Mouse (Mus musculus) ovary, adult 18-20 months (tissue): Measurements from ENCODE around the gene Stk39.
A peak's percentile ranks its signal among the peaks of the same experiment; 100 is the strongest.

Experiments
- DNase-seq: peaks from one replicate; pipeline ENCODE4 v3.0.0; 2022; ENCODE audit warnings: low spot score, mixed read lengths

Gene Stk39

DNA sequence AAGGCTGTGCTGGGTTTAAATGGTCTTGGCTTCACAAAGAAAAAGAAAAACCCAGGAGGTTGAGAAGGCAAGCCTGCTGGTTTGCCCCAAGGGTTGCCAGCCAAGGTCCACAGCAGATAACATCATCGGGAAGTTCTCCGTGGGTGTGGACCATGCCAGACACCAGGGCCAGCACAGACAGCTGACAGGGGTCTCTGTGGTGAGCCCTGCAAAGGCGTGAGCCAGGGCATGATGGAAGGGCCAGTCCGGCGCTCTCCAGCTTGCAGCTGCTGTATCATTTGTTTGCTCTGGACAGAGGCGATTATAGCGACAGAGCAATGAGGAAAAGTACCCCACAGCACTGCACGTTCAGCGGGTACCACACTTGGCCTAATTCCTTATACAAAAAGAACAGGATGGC, 126.8 kb downstream of the Stk39 start:
- DNase-seq = no peak

DNA sequence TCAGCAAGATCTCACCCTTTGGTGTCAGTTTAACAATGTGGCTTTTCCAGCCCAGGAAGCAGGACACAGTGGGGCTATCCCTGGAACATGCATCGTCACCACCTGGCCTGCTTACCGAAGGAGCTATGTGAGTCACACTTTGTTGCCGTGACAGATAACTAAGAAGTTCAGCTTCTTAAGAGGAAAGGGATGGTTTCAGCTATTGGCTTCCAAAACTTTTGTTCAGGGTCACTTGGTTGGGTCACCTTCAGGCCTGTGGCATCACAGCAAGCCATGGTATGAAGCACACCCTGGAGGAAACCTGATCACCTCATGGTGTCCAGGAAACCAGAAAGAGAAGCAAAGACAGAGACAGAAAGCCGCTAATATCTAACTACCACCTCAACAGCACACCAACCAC, 128.3 kb downstream of the Stk39 start:
- DNase-seq = no peak

DNA sequence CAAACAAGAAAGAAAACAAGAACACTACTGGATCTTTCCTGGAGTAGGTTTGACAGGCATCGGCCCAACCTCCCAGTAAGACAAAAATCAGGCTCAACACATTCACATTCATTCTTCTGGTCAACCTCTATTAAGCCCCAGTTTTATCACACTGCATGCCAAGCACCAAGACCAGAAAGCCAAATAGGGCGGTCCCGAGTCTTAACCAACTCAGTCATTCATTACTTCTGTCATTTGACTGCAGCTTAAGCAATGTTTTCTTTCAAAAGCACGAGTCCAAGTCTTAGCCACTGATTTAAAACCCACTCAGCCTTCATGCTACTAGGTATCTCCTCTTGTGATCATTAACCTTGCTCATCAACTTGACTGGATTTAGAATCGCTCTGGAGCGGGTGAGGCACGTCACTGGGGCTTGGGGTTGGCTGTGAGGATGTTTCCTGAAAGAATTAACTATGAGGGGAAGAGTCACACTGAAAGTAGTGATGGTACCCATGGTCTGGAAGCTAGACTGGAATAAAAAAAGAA, 129.9 kb downstream of the Stk39 start:
- DNase-seq = no peak

DNA sequence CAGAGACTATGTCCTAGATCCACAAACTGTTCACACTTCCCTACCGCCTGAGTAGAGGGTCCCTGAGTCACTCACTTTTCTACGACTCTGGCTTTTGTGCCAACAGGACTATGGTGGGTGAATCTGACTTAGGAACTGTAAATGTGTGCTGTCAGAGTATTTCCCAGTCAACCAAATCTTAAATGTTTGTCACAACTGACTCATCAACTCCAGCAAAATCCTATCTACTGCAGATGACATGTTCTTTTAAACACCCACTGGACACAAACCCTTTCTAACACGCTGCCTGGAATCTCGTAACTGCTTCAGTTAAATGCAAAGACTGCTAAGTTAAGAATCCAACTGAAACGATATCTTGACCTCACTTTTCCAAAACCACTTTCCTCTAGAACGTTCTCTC, 135.2 kb downstream of the Stk39 start:
- no peak for DNase-seq

DNA sequence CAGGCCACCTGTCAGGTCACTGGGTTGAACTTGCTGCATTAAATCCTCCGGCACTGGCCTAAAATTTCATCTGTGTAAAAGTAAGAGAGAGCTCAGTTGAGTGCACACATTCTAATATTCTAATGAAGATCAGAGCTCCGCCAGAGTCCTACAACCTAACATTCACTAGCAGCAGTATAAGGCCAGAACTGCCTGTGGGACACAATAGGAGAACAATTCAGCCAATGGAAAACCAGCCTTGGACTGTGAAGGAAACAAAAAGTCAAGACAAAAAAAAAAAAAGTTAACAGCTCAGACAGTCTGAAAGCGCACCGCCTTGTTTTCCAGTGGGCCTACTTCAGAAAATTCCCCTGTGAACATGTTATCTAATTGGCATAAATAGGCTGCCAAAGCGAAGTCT, 137.1 kb downstream of the Stk39 start:
- no peak for DNase-seq

DNA sequence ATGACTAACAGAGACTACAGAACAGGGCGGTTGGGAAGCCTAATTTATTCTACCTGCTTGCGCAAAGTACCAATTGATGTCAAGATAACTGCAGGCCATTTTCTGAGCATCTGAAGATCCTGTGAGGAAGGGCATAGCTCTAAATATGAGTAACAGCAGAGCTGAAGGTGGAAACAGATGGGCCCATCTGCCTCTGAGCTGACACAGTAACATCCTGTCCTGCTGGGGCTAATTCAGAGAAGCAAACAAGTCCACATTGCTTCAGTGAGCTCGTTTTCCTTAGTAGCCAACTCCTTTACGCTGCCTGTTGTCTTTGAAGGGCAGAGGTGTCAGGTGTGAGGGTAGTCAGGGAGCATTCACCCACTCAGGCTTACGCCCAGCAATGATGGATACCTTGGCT, 146.8 kb downstream of the Stk39 start:
- DNase-seq = no peak

DNA sequence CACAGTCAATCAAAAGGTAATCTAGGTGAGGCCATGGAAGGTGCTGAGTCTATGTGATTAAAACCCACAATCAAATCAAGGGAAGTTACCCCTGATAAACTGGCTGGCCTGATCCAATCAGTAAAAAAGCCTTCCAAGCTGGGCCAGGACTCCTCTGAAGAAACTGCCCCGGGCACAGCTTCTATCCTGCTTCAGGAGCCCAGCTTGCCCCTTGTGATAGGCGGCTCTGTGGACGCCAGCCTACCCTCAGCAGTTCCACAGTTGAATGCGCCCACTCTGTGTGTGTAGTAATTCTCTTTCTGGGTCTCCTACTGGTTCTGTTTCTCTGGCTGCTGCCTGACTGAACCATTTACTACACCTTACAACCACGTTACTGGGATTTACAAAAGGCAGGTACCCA, 150.8 kb downstream of the Stk39 start:
- DNase-seq = no peak

DNA sequence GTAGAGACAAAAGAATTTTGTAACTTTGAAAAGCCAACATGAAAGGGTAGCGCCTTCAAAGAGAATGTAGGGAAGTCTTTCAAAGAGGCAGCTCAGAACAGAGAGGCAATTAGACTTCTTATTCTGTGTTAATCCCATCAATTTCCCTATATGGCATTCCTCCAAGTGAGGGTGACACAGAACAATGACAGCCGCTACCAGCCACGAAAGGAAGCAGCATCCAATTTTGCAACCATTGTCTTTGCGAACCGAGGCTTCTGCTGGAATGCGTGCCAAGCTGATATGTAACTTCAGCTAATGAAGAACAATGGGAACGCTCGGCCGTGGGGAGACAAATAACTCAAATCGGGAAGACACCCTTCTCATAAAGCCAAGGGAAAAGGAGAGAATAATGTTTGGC, 151.4 kb downstream of the Stk39 start:
- DNase-seq = no peak

DNA sequence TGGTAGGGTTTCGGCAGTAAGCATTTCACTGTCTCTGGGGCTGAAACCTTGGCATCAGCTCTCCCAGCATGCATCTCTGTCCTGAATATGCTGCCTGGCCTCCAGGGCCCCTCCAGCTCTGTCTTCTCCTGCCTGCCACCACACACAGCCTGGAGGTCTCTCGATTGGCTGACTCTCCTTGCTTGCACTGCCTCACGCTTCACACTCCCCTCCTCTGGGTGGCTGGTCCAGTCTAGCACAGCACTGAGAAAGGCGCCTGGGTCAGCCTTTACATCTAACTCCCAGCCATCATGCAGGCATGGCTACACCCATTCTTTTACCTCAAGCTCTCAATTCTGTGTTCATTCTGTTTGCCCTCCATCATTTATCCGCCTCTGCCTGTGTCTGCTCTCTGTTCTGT, 153.6 kb downstream of the Stk39 start:
- no peak for DNase-seq

DNA sequence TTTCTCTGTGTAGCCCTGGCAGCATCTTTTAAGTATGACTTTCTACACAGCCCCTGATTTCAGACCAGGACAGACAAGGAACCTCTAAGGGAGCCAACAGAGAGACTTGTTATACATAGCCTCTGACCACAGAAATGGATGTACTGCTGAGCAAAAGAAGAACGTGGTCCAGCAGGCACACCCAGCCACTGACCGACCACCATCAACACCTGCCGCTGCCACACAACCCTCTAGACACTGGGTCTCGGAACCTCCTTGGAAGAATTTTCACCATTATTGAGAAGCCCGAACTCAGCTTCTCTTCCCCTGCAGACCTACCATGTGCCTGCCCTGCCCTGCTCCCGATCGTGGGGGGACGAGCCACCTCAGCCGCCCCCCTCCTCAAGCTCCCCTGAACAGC, 154.2 kb downstream of the Stk39 start:
- no peak for DNase-seq

DNA sequence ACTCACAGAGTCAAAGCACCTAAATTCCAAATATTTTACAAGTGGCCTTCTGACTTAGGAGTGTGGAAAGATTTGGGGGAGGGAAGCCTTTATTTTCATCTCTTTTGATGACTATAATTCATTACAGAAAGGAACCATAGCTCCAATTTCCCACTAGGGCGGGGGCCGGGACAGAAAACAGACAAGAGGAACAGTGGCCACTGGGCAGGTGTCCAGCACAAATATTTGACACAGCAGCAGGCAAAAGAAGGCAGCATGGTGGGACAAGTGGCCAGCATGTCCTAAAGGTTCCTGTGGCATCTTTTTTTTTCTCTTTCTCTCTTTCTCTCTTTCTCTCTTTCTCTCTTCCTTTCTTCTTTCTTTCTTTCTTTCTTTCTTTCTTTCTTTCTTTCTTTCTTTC, 154.6 kb downstream of the Stk39 start:
- no peak for DNase-seq

DNA sequence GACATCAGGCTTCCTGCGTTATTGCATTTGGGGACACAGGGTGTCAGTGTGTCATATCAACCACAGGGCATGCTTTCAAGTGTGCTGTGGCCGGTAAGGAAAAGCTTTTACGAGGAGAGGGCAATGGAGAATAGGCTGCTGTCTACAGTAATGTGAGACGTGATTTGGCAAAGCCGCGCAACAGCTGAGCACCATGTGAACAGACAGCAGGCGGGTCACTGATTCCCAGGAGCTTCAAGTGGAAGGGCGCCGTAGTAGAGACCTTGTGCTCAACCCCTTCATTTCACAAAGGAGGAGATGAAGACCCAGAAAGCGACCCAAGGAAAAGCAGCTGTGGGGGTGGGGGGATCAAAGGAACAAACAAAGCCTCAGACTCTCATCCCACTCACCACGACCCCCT, 156.8 kb downstream of the Stk39 start:
- no peak for DNase-seq

DNA sequence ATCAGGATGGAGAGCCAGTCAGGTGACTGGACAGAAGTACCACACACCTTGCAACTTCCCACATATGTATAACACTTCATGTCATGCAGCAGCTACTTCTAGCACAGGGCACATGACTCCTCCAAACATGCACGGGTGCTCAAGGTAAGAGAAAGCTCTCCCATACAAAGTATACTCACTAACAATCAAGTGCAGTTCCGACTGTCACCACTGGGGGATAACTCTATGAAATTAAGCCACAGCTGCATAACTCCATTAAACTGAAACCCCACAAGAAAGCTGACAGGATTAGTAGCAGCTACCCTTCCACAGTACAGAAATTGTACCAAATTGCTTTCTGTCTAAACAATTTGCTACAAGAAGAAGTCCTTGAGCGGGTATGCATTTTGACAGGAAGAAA, 161.9 kb downstream of the Stk39 start:
- no peak for DNase-seq

DNA sequence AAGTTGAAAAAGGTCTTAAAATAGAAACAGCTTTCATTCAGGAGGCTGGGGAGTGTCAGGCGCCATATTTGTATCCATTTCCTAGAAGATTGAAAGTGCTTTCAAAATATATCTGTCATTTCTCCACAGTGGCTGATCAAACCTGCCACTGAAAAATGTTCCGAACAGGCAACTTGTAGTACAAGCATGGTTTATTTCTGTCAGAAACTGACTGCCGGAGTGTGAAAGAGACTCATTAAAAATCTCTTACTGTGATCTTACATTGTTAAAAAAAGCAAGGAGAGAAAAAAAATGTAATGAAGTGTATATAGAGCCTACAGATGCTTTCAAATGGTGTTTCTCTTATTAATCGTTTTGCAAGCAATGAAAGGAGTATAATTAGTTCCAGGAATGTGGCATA, 165.5 kb downstream of the Stk39 start:
- DNase-seq = no peak

DNA sequence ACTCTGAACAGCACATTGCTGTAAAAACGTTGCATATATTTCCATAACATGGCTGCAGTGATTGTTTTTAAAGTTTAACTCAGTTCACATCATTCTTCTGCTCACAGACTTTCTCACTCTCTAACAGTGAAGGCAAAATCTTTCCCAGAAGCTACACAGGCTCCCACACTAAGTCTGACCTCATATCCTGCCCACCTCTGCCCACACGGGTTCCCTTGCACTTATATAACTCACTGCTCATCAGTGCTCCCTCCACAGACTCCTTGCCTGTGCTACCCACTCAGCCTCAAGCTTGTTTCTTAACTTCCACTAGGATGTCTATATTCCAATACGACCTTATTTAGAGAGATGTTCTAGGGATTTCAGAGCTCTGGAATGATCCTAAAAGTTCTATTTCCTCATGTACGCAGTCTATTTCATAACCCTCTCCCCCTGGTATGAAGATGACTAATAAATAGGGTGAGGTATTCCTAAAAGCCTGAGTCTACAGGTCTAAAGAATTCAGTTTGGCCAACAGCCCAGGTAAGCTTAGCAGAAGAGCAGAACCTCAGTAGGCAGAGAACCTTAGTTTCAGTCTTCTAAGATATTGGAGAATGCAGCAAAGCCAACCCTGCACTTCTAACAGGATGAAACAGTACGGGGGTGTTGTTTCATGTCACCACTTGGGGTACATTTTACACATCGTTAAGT, 167.2 kb downstream of the Stk39 start:
- DNase-seq = no peak

DNA sequence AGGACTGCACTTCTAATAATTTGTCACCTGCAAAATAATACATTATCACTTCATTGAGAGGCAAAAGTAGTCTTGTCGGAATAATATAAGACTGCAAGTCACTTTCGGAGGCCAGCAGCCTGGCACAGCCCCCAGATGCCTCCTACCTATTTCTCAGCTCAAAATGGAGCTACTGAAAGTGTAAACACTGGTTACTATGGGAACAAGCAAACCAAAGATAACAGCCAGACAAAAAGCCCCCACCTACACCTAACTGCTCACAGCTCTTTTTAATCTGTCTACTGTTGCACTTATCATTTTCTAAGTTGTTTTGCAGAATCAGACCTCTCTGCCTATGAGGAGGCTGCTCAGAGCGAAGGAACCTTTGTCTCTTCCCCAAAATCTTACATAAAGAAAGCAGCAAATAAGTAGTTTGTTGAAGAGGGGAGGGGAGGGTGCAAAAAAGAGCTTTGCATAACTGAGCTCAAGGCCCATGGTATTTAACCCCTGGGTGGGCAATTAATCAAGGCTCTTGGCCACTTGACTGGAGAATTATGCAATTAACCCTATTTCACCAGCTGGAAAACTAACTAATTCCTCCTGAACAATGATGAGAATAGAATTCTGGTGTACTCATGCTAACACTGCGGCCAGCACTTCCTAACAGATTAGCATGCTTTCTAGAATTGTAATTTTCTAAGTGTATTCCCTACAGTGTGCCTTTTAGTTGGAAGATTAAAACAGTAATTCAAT, 170.1 kb downstream of the Stk39 start:
- peak; percentile 5 for DNase-seq

DNA sequence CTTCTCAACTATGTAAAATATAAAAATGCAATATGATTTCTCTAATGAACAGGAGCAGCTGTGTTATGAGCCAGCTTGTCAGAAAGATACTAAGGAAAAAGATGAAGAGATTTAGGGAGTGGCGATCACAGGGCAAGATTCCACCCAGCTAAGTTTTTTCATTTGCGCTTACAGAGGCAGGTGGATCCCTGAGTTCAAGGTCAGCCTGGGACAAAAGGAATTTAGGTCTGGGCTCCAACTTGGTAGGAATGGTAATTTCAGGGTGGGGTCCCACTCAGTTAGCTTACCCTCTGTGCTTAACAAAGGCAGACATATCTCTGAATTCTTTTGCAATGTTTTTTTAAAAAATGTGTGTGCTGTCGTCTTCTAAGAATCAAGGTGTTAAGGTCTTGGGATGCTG, 173.7 kb downstream of the Stk39 start:
- DNase-seq = no peak

DNA sequence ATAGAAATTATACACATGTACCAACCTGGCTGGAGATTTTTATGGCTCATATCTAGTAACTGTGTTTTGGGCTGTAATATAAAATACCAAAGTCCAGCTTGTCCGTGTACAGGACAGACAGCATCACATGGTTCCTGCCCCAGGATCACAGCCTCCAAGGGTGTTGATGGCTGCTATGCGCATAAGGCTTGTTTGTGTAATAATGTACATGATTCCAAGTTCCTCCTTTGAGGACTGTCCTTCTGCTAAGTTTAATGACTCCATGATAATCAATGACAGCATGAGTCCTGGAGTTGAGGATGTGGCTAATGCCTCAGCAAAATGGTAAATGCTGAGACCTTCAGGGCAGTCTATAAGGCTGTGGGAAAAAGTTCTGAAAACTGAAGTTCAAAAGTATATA, 174.1 kb downstream of the Stk39 start:
- no peak for DNase-seq

DNA sequence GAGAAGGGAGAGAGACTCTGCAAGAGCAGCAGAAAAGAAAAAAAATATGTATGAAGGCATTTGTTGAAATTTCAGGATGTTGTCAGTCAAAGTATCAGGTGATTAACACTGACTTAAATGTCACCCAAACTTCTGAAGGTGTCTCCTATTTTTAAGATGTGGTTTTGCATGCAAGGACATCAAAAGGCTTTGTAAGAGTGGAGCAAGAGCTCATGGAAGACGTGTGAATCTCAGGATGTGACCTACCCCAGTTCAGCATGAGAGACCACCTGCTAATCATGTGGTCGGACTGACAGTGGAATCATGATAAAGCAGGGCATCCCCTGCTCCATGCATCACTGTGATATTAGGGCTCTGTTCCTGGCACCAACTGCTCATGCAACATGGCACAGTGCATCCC, 175.3 kb downstream of the Stk39 start:
- no peak for DNase-seq

DNA sequence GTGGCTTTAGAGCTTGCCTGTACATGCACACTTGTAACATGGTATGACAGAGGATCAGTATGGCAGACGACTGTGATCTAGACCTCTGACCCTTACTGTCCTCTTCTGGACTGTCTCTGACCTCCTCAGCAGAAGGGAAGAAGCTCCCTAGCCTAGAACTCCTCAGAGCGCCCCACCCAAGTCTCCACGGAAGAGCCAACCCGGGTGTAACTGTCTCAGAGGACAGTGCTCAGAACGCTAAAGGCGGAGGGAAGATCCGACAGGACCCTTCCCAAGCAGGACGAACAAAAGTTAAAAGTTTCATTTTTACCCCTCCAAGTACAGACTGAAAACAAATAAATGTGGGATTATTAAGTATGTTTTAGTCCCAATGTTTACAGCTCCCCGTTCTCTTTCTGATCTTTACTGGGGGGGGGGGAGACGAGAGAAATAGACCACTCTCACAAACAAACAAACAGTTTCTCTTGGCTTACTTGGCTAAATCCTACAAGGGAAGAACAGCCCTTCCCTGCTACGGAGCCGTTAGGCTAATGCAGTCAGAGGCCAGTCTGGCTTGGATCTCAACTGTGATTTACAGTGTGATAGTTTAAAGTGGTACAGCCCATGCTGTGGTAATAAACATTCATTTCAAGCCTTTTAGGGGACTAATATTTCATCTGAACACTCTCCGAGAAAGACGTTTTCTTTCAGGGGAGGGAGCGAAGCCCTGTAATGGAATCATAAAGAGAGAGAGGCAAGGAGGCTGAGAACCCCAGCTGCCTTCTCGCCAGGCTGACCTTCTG, 179.3 kb downstream of the Stk39 start:
- DNase-seq = no peak

DNA sequence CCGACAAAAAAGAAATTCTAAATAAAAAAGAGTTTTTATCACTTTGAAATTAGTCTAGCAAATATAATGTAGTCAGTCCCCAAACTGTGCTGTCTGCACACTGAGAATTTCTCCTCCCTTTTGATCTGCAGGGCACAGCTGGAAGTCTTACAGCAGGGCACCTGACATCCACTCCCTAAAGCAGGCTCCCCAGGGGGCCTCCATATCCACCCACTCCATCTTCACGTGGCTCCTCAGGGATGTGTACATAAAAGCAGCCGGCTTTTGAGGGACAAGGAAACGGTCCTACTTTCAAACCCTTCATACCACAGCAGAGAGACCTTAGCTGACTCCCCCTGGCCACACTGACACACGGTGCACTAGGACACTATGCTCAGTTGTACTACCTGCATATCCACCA, 180.2 kb downstream of the Stk39 start:
- DNase-seq = no peak

DNA sequence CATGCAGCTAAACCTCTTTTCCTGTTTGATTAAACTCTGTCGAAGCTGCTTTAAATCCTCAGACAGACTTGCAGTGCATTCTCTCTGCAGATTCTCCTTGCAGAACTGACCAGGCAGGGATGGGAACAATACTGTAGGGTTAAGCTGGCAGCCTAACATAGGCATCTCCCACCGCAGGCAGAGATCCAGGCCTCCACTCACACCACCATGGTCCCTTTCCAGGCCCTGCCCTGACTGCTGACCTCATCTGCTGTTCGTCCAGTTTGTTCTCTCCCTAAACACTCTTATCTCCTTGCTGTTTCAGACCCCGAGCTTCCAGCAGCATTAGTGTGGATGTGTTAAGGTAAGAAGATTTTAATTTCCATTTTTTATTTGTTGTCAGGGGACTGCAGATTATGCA, 182.1 kb downstream of the Stk39 start:
- no peak for DNase-seq

DNA sequence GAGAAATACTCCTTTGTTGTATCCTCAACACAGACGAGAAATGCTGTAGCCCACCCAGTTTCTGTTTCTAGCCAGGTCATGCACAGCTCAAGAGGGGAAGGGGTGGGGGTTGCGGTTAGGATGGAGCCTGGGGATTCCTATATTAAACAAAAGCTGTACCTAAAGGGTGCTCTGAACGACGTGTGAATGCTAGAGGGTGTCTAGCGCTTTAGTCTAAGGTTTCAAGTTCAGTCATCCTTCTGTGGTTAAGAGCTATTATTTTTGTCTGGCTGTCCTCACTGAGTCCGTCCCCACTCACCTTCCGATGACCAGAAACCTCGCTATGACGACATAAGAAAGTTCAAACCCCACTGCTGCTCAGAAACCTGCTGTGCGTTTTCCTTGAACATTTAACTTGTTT, 182.9 kb downstream of the Stk39 start:
- DNase-seq = no peak
